Mouse (Mus musculus): ENCODE data around the gene Bhmt2. TPM values are rescaled to one million over a fixed set of nuclear protein-coding genes. Genes with fewer than 3 reads are reported as not detected.

Bhmt2 gene
- polyA plus RNA-seq, 2 experiments: 0.06 TPM; not detected in 1

DNA sequence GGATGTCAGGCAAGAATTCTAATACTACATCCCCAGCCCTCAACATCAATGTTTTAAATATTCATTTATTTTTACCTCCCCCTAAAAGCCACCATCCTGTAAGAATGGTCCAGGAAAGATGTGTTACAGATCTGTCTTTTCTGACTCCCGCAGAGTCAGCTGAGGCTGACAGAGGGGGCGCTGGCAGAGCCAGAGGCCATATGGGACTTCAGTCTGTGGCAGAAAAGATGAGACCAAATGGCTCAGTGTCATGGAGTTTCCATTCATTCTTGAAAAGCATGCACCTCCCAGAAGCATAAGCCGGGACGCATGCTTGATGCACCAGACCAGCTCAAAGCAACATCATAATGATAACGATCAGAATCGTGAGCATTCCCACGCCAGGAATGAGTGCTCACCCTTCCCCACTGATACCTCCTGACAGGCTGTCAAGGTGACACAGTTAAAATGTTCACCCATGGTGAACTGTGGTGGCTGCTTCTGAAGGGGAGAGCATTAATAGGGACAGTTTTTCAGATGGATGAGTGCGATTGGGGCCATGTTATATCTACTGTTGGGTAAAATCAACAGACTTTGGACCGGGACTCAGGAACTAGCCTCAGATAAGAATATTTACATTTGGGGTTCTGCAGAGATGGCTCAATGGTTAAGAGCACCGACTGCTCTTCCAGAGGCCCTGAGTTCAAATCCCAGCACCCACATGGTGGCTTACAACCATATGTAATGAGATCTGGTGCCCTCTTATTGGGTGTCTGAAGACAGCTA is 43.0 kb downstream of the Bhmt2 start:
- no peak for TF ChIP-seq POLR2A (IDR thresholded peaks at IDR 0.05; ENCODE audit: borderline replicate concordance, extremely low read depth, insufficient read depth, insufficient read length)
- no peak for ATAC-seq (ENCODE audit: low FRiP score, low read depth)
- 80% methylated on average over 10 of the region's 10 CpGs for WGBS

DNA sequence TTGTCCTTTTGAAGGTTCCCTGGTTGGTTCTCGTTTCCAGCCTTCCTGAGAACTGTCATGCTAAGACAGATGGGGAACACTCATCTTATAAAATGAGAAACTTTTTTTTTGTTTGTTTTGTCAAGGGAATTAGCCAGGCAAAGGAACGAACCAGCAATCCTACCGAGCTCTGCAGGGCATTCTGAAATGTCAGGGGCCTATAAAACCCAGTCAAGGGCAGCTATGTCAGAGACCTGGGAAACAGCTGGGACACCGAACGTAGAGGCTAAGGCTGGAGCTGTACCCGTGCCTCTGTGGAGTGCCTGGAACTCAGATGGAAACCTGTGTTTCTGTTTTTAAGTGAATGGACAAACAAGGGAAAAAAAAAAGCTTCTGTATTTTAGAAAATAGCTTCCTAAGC is 45.2 kb downstream of the Bhmt2 start:
- ATAC-seq (ENCODE audit: low FRiP score, low read depth) (no peak), DNase-seq (ENCODE audit: low spot score) (no peak)
- Histone ChIP-seq H3K4me3 (replicated peaks; ENCODE audit: low read length) (no peak overlapping the region), H3K4me2 (replicated peaks; ENCODE audit: low read depth, low read length, severe bottlenecking) (no peak overlapping the region), H3K9ac (ENCODE audit: low read depth, low read length, severe bottlenecking) (no peak overlapping the region), H3K27me3 (ENCODE audit: control insufficient read depth, insufficient read depth, low read length) (no peaks in the 10 kb centered on the region), H3K9me3 (ENCODE audit: control insufficient read depth, low read length) (no peaks in the 10 kb centered on the region), H3K27ac (replicated peaks; ENCODE audit: low read depth, low read length) (no peak overlapping the region), H3K4me1 (ENCODE audit: control insufficient read depth, insufficient read depth, low read length) (no peaks in the 10 kb centered on the region), H3K36me3 (ENCODE audit: control insufficient read depth, insufficient read depth, low read length) (no peaks in the 10 kb centered on the region)
- no peak for TF ChIP-seq POLR2A (IDR thresholded peaks at IDR 0.05; ENCODE audit: borderline replicate concordance, extremely low read depth, insufficient read depth, insufficient read length)
- 9% methylated on average over 6 of the region's 6 CpGs for WGBS

More for the DNA sequence above, 43.0 kb downstream of the Bhmt2 start:
- Histone ChIP-seq H3K27ac (replicated peaks; ENCODE audit: low read depth, low read length) (no peak overlapping the region), H3K4me2 (replicated peaks; ENCODE audit: low read depth, low read length, severe bottlenecking) (no peak overlapping the region), H3K9me3 (ENCODE audit: control insufficient read depth, low read length) (no peaks in the 10 kb centered on the region), H3K4me3 (replicated peaks; ENCODE audit: low read length) (no peak overlapping the region), H3K4me1 (ENCODE audit: control insufficient read depth, insufficient read depth, low read length) (no peaks in the 10 kb centered on the region), H3K27me3 (ENCODE audit: control insufficient read depth, insufficient read depth, low read length) (no peaks in the 10 kb centered on the region), H3K36me3 (ENCODE audit: control insufficient read depth, insufficient read depth, low read length) (no peaks in the 10 kb centered on the region), H3K9ac (ENCODE audit: low read depth, low read length, severe bottlenecking) (no peak overlapping the region)
- no peak for DNase-seq (ENCODE audit: low spot score)

GRCm38 (mm10) chr13:93614361-93614948 is 59.6 kb downstream of the Bhmt2 start:
- H3K27me3 ChIP-seq (ENCODE audit: control insufficient read depth, insufficient read depth, low read length): no peaks in the 10 kb centered on the region
- no peak for TF ChIP-seq POLR2A (IDR thresholded peaks at IDR 0.05; ENCODE audit: borderline replicate concordance, extremely low read depth, insufficient read depth, insufficient read length)
- no peak for ATAC-seq (ENCODE audit: low FRiP score, low read depth)
- H3K36me3 ChIP-seq (ENCODE audit: control insufficient read depth, insufficient read depth, low read length): no peaks in the 10 kb centered on the region
- no peak for DNase-seq (ENCODE audit: low spot score)
- no peaks in the 10 kb centered on the region for H3K9me3 ChIP-seq (ENCODE audit: control insufficient read depth, low read length)
- no peak overlapping the region for H3K4me2 ChIP-seq (replicated peaks; ENCODE audit: low read depth, low read length, severe bottlenecking)
- WGBS: 55% methylated on average over 6 of the region's 6 CpGs
- H3K4me3 ChIP-seq (replicated peaks; ENCODE audit: low read length): no peak overlapping the region
- H3K27ac ChIP-seq (replicated peaks; ENCODE audit: low read depth, low read length): no peak overlapping the region
- H3K4me1 ChIP-seq (ENCODE audit: control insufficient read depth, insufficient read depth, low read length): no peaks in the 10 kb centered on the region
- H3K9ac ChIP-seq (ENCODE audit: low read depth, low read length, severe bottlenecking): no peak overlapping the region

- no peaks in the 10 kb centered on the region for H3K36me3 ChIP-seq (ENCODE audit: control insufficient read depth, insufficient read depth, low read length)
- H3K27me3 ChIP-seq (ENCODE audit: control insufficient read depth, insufficient read depth, low read length): no peaks in the 10 kb centered on the region
- no peaks in the 10 kb centered on the region for H3K4me1 ChIP-seq (ENCODE audit: control insufficient read depth, insufficient read depth, low read length)
- no peak for TF ChIP-seq POLR2A (IDR thresholded peaks at IDR 0.05; ENCODE audit: borderline replicate concordance, extremely low read depth, insufficient read depth, insufficient read length)
- H3K4me3 ChIP-seq (replicated peaks; ENCODE audit: low read length): no peak overlapping the region
- H3K4me2 ChIP-seq (replicated peaks; ENCODE audit: low read depth, low read length, severe bottlenecking): no peak overlapping the region
- 67% methylated on average over 4 of the region's 4 CpGs for WGBS
- no peak overlapping the region for H3K9ac ChIP-seq (ENCODE audit: low read depth, low read length, severe bottlenecking)
- no peaks in the 10 kb centered on the region for H3K9me3 ChIP-seq (ENCODE audit: control insufficient read depth, low read length)
- H3K27ac ChIP-seq (replicated peaks; ENCODE audit: low read depth, low read length): no peak overlapping the region
- no peak for ATAC-seq (ENCODE audit: low FRiP score, low read depth)
- DNase-seq (ENCODE audit: low spot score): peak; percentile 34
Observed at GRCm38 (mm10) chr13:93613771-93614170, 60.3 kb downstream of the Bhmt2 start.

- DNase-seq (ENCODE audit: low spot score) (peak; percentile 84), ATAC-seq (ENCODE audit: low FRiP score, low read depth) (peak; percentile 69)
- H3K9ac ChIP-seq (ENCODE audit: low read depth, low read length, severe bottlenecking): no peak overlapping the region
- no peak for TF ChIP-seq POLR2A (IDR thresholded peaks at IDR 0.05; ENCODE audit: borderline replicate concordance, extremely low read depth, insufficient read depth, insufficient read length)
- no peaks in the 10 kb centered on the region for H3K4me1 ChIP-seq (ENCODE audit: control insufficient read depth, insufficient read depth, low read length)
- WGBS: 49% methylated on average over 19 of the region's 19 CpGs
- no peaks in the 10 kb centered on the region for H3K27me3 ChIP-seq (ENCODE audit: control insufficient read depth, insufficient read depth, low read length)
- H3K4me2 ChIP-seq (replicated peaks; ENCODE audit: low read depth, low read length, severe bottlenecking): no peak overlapping the region
- H3K27ac ChIP-seq (replicated peaks; ENCODE audit: low read depth, low read length): no peak overlapping the region
- no peak overlapping the region for H3K4me3 ChIP-seq (replicated peaks; ENCODE audit: low read length)
- H3K36me3 ChIP-seq (ENCODE audit: control insufficient read depth, insufficient read depth, low read length): no peaks in the 10 kb centered on the region
- H3K9me3 ChIP-seq (ENCODE audit: control insufficient read depth, low read length): no peaks in the 10 kb centered on the region
Observed at GRCm38 (mm10) chr13:93612660-93613607, 61.2 kb downstream of the Bhmt2 start.
